Mouse (Mus musculus) heart, postnatal 0 days (tissue): ENCODE data around the gene Btbd10. TPM values are rescaled to one million over a fixed set of nuclear protein-coding genes. Genes with fewer than 3 reads are reported as not detected.

Experiments
- ATAC-seq: fragments of 200-750 bp; cut with Nextera tagmentation; 2 replicates; pipeline ENCODE4 v1.8.0; 2017; ENCODE audit warnings: low read depth, moderate number of reproducible peaks, moderate library complexity; ENCODE audit not compliant: insufficient read depth
- DNase-seq: peaks from one replicate; pipeline ENCODE4 v3.0.0-alpha.2; 2016; ENCODE audit warnings: low spot score
- H3K27ac ChIP-seq: fragments of 300-500 bp; sonication (generic); 2 replicates; pipeline ENCODE4 v1.5.1; 2014; ENCODE audit warnings: low read depth, mild to moderate bottlenecking
- H3K27me3 ChIP-seq: fragments of 300-500 bp; sonication (generic); 2 replicates; pipeline ENCODE4 v1.6.1; 2014; ENCODE audit warnings: low read length, mixed read lengths; ENCODE audit not compliant: control insufficient read depth, insufficient read depth
- H3K36me3 ChIP-seq: fragments of 300-500 bp; sonication (generic); replicated peaks from 2 replicates; pipeline ENCODE4 v1.6.1; 2014; ENCODE audit warnings: low read length, mixed read lengths; ENCODE audit not compliant: control insufficient read depth, insufficient read depth
- H3K4me1 ChIP-seq: fragments of 300-500 bp; sonication (generic); 2 replicates; pipeline ENCODE4 v1.6.1; 2014; ENCODE audit warnings: antibody characterized with exemption; ENCODE audit not compliant: control insufficient read depth, insufficient read depth
- H3K4me2 ChIP-seq: fragments of 300-500 bp; sonication (generic); 2 replicates; pipeline ENCODE4 v1.6.1; 2014; ENCODE audit warnings: low read depth, mild to moderate bottlenecking, low read length, moderate library complexity
- H3K4me3 ChIP-seq: fragments of 300-500 bp; sonication (generic); 2 replicates; pipeline ENCODE4 v1.5.1; 2014; ENCODE audit warnings: low read depth, low read length
- H3K9ac ChIP-seq: fragments of 300-500 bp; sonication (generic); replicated peaks from 2 replicates; pipeline ENCODE4 v1.6.1; 2014; ENCODE audit warnings: low read depth, low read length, mixed read lengths
- H3K9me3 ChIP-seq: fragments of 300-500 bp; sonication (generic); replicated peaks from 2 replicates; pipeline ENCODE4 v1.6.1; 2016; ENCODE audit warnings: low read length; ENCODE audit not compliant: control insufficient read depth
- CTCF ChIP-seq: IDR thresholded peaks from 2 replicates; pipeline ENCODE4 v1.5.1; 2016; ENCODE audit warnings: antibody characterized with exemption, control low read depth, low read depth
- EP300 ChIP-seq: IDR thresholded peaks from 2 replicates; pipeline ENCODE4 v1.6.1; 2016; ENCODE audit warnings: antibody characterized with exemption, low read depth
- WGBS: fragments of 180-500 bp; shearing (Covaris S2); extraction: QIAGEN DNeasy Blood & Tissue Kit; methylation state at CpG from one replicate; pipeline ENCODE4 v1.1.7; 2014; 5-methylcytosine and 5-hydroxymethylcytosine counted together
- polyA plus RNA-seq: library from polyadenylated mRNA; unstranded; fragments of >200 nt; fragmentation: Nextera tagmentation; extraction: Ambion mirVana; gene quantifications from 2 replicates; pipeline ENCODE4 v1.2.1, GENCODE M21; 2015
- total RNA-seq: library from RNA; depleted of rRNA; stranded (reverse); fragments of >200 nt; gene quantifications from 2 replicates; pipeline ENCODE4 v1.2.3, GENCODE M21; 2014; ENCODE audit warnings: low replicate concordance

The Btbd10 gene
- total and polyA plus RNA-seq, 2 experiments from 2014 or later: 13.9 to 17.7 TPM

DNA sequence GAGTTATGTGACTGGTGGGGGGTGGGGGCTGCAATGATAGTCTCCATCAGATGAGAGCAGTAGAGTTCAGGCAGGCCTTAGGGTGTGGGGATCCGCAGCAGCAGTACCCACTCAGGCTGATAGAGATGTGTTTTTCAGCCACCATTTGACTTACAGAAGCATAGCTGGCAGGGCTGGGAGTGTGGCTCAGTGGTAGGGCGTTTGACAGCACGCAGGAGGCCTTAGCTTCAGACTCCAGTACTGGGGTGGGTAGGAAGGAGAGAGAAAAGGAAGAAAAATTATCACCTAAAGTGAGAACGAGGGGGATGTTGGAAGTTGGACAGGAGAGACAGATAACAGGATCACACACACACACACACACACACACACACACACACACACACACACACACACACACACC, 90.7 kb downstream of the Btbd10 start:
- Histone ChIP-seq H3K36me3 (peaks cover 15% of the 10 kb centered on the region), H3K4me3 (no peak overlapping the region), H3K4me1 (0 out of 2 replicates have a peak, but pooled peaks cover 8% of the 10 kb centered on the region), H3K9ac (no peak overlapping the region), H3K27ac (no peak overlapping the region), H3K27me3 (no peaks in the 10 kb centered on the region), H3K4me2 (no peak overlapping the region), H3K9me3 (no peaks in the 10 kb centered on the region)
- no peak for DNase-seq
- ATAC-seq: no peak
- TF ChIP-seq EP300 (no peak), CTCF (no peak)
- WGBS: 63% methylated on average over 4 of the region's 4 CpGs

DNA sequence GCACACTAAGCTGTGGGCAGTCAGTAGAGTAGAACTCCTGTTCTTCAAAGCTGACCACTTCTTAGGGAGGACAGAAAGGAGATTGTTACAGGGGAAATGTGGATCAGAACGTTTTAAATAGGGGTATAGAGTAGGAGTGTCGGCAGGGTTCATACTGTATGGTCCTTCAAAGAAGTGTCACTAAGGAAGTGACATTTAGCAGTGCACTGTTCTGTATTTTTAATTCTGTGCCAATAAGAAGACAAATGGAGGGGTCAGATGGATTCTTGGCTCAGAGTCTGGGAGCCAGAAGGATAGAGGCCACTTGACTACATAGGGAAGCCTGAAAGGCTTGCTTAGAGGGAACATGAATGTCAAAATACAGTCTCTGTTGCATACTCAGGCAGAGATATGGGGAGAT, 91.9 kb downstream of the Btbd10 start:
- H3K4me1 ChIP-seq: 0 out of 2 replicates have a peak, but pooled peaks cover 8% of the 10 kb centered on the region
- no peaks in the 10 kb centered on the region for H3K9me3 ChIP-seq
- no peaks in the 10 kb centered on the region for H3K27me3 ChIP-seq
- 0 out of 2 replicates have a peak, but pooled peaks cover 3% of the 10 kb centered on the region for H3K36me3 ChIP-seq
- no peak for TF ChIP-seq CTCF
- ATAC-seq (no peak), DNase-seq (no peak)
- no peak overlapping the region for H3K9ac ChIP-seq
- WGBS: 28% methylated on average over 2 of the region's 2 CpGs
- no peak overlapping the region for H3K27ac ChIP-seq
- H3K4me3 ChIP-seq: no peak overlapping the region
- no peak overlapping the region for H3K4me2 ChIP-seq

DNA sequence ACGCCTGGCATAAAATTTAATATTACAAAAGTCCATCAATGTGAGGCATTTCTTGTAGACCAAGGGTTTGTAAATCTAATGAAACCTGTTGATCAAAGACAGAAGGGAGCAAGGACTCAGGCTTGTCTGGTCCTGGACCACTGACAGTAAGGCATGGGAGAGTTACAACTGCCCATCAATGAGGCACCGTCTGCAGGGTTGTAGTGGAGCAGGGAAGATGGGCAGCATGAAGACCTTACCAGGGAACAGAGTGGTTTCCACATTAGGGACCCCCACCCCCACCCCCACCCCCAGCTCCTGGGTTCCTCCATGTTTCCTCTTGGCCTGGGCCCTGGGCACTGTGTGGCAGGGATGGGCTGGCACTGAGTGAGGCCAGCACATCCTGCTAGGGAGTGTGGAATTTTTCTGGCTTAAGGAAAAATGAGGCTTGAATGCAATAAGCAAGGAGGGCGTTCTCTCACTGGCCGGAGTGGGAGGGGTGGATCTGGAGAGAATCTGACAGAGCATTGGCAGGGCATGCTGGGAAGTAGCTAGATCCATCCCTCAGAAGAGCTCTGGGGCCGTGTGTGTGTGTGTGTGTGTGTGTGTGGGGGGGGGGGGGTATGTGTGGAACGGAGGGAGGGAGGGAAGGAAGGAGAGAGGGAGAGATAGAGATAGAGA, 96.7 kb downstream of the Btbd10 start:
- H3K9me3 ChIP-seq: no peaks in the 10 kb centered on the region
- no peak overlapping the region for H3K4me2 ChIP-seq
- no peaks in the 10 kb centered on the region for H3K36me3 ChIP-seq
- no peak overlapping the region for H3K27ac ChIP-seq
- 71% methylated on average over 5 of the region's 6 CpGs for WGBS
- DNase-seq: no peak
- no peaks in the 10 kb centered on the region for H3K27me3 ChIP-seq
- TF ChIP-seq CTCF (no peak), EP300 (no peak)
- H3K4me1 ChIP-seq: peaks cover 10% of the 10 kb centered on the region
- H3K4me3 ChIP-seq: no peak overlapping the region
- no peak for ATAC-seq
- no peak overlapping the region for H3K9ac ChIP-seq

DNA sequence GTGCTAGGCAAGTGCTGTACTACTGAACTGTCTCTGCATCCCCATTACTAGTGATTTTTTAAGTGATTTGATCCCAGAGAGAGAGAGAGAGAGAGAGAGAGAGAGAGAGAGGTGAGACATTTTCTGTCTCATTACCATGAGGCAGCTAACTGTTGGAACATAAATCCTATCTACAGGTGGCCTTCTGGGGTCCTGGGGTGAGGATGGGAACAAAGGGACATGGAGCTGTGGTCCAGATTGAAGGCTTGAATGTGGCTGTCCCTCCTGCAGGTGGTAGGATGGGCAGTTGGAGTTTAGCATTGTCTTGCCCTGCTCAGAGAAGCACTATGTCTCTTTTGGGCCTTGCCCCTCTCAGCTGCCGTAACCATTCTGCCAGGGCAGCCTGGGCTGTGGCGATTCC, 98.2 kb downstream of the Btbd10 start:
- Histone ChIP-seq H3K27ac (no peak overlapping the region), H3K4me1 (peaks cover 6% of the 10 kb centered on the region), H3K9me3 (no peaks in the 10 kb centered on the region), H3K27me3 (no peaks in the 10 kb centered on the region), H3K4me3 (no peak overlapping the region), H3K9ac (no peak overlapping the region), H3K4me2 (no peak overlapping the region), H3K36me3 (no peaks in the 10 kb centered on the region)
- ATAC-seq (no peak), DNase-seq (no peak)
- TF ChIP-seq CTCF (no peak), EP300 (no peak)
- WGBS: 78% methylated on average over 2 of the region's 2 CpGs

DNA sequence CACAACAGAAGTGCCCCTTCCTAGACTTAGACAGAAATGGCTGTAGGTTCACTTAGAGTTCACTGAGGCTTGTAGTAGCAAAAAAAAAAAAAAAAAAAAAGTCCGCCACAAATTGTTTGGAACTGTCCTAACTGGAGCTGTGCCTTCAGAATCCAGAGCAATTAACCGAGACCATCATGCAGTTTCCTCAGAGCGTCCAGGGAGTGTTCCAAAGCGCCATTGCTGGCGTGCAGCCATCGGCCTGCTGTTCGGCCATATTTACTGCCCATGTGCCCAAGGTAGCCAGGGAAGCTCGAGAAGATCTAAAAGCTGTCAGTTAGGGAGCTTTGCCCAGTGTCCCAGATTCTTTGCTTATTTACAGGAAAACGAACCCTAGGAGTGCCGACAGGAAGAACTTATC, 98.6 kb downstream of the Btbd10 start:
- ATAC-seq: no peak
- no peak overlapping the region for H3K9ac ChIP-seq
- no peaks in the 10 kb centered on the region for H3K27me3 ChIP-seq
- no peaks in the 10 kb centered on the region for H3K36me3 ChIP-seq
- no peak overlapping the region for H3K27ac ChIP-seq
- no peak for DNase-seq
- H3K4me1 ChIP-seq: peaks cover 6% of the 10 kb centered on the region
- TF ChIP-seq EP300 (no peak), CTCF (no peak)
- WGBS: 58% methylated on average over 10 of the region's 10 CpGs
- no peaks in the 10 kb centered on the region for H3K9me3 ChIP-seq
- no peak overlapping the region for H3K4me3 ChIP-seq
- H3K4me2 ChIP-seq: no peak overlapping the region

DNA sequence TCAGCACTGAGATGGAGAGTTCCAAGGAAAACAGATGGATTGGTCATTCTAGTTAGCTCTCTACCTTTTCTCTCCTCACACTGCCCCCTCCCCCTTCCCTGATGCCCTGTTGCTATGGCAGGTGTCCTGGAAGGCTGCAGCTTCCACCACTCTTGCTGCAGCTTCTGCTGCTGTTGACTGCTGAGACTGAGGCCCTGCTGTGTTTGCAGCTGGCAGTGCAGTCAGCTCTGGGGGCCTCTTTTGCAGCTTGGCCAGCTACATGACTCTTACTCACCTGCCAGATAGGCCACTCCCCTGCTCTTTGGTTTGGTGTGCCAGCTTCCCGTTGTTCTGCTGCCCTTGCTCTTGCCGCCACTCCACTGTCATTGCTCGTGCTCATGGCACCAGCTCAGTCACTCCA, 99.3 kb downstream of the Btbd10 start:
- no peak for DNase-seq
- Histone ChIP-seq H3K4me2 (no peak overlapping the region), H3K27me3 (no peaks in the 10 kb centered on the region), H3K27ac (no peak overlapping the region), H3K4me1 (peaks cover 6% of the 10 kb centered on the region), H3K36me3 (no peaks in the 10 kb centered on the region), H3K9me3 (no peaks in the 10 kb centered on the region), H3K4me3 (no peak overlapping the region), H3K9ac (no peak overlapping the region)
- ATAC-seq: no peak
- TF ChIP-seq EP300 (no peak), CTCF (no peak)
- 49% methylated on average over 3 of the region's 3 CpGs for WGBS
